Mouse (Mus musculus): ENCODE results near the gene Olfr1217.
"Not testable (repeated sequence)": the region's sequence is repeated elsewhere in the genome, so short reads cannot be mapped to it uniquely, and the experiment has no call there.

Gene Olfr1217

DNA sequence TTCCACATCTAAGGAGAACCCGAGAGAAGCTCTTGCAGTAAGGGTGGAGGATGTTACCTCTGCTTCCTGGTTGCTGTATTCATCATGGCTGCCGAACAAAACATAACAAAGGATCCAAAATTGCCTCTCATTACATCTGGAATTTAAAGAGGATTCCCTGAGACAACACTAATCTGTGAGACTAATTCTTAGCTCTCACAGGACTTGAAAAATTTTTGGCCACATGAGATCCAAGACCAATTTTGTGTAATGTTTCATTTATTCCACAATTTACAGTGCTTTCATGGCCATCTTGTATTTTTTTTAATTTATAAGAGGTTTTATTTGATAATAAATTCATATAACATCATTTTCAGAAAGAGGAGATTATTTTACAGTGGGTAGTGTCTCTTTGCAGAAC lies at the start of gene Olfr1217:
Gene Olfr1217, minus strand, starts transcription at position 101 of the 400 bp plus-strand sequence.
- no peak for DNase-seq (ENCODE audit: low read depth)

DNA sequence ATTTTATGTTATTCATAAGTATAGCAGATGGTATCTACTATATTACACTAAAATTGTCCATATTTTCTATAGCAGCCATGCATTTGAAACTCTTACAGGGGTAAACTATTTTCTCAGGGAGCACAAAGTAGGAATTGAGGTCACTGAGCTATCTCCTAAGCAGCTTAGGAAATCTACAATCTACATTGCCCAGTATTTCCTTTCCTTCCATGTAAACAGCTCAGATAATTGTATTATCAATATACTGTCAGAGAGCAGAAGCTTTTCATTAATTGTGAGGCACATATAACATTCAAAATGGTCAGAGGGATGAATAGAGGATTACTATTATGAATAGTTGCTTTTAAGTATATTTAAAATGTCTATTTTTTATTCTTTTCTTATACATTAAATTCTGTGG lies 49.6 kb upstream of the Olfr1217 start:
- no peak for DNase-seq (ENCODE audit: low read depth)

DNA sequence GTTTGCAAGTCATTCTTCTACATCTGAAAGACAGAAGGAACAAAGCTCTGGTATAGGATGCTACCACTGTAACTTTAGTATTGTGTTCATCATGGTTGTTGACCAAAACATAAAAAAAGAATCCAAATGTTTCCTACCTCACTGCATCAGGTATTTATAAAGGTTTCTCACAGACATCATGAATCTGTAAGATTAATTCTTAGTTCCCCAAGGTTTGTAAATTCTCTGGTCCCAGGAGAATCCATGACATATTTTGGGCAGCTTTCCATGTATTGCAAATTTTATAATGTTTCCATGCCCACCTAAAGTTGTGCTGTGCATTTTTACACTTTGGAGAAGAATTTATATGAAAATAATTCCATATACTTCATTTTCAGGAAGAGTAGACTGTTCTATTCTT lies 29.2 kb upstream of the Olfr1217 start, which contains the start of gene Olfr1218:
Gene Olfr1218, minus strand, starts transcription at position 101 of the 400 bp plus-strand sequence.
- DNase-seq (ENCODE audit: low read depth) = no peak

DNA sequence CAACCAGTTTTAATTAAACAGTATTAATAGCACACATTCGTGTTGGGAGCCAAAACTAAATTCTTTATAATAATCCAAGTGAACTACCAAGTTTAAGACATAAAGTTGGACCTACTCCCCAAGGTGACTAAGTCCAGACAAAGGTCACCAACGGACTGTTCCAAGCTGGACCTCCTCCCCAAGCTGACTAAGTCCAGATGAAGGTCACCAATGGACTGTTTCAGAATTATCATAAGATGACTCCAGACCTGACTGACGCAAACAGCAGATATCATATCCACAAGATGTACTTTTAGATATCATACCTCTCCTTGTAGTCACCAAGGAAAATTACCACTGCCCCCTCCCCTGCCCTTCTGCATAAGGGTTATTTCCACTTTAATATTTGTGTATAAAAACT lies 10.4 kb downstream of the Olfr1217 start:
- DNase-seq (ENCODE audit: low read depth) = not testable (repeated sequence)

DNA sequence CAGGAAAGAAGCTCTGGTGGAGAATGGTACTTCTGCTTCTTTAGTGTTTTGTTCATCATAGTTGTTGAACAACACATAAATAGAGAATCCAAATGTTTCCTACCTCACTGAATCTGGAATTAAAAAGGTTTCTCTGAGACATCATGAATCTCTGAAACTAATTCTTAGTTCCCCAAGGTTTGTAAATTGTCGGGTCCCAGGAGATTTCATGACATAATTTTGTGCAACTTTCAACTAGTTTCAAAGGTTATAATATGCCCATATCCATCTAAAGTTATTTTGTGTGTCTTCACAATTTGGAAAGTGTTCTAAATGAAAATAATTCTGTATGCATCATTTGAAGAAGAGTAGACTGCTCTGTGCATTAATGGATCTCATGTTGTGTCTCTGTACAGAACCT lies 13.6 kb downstream of the Olfr1217 start, which contains the start of gene Olfr1216:
Gene Olfr1216, minus strand, starts transcription at position 101 of the 400 bp plus-strand sequence.
- no peak for DNase-seq (ENCODE audit: low read depth)

DNA sequence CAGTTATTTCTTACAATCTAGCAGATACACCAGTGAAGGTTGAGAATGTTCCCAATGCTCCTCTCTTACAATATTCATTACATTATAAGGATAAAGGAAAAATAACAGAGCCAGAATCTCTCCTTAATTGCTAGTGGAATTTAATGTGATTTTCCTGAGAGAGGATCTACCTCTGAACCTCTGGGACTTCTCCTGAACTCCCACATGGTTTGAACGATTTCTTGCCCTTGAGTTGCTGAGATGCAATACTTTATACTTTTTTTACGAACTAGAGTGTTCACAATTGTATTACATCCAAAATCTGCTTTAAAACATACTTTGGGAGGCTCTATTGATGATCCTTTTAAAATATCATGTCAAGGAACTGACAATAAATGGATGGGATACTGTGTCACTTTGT lies 25.0 kb downstream of the Olfr1217 start, which contains the start of gene Olfr1215:
Gene Olfr1215, minus strand, starts transcription at position 101 of the 400 bp plus-strand sequence.
- DNase-seq (ENCODE audit: low read depth) = no peak

DNA sequence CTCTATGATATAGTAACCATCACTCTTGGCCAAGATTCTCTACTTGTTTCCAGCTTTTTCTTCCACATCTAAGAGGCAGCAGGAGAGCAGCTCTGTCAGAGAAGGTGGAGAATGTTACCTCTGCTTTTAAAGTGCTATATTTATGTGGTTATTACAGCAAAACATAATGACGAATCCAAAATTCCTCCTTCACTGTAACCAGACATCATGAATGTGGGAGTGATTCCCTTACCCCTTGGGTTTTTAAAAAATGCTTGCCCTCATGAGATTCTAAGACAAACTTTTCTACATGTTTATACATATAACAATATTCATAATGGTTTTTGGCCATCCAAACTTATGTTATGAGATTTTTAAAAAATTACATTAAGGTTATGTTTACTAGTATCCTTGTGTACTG lies 39.3 kb downstream of the Olfr1217 start, which contains the start of gene Olfr1214:
Gene Olfr1214, minus strand, starts transcription at position 101 of the 400 bp plus-strand sequence.
- no peak for DNase-seq (ENCODE audit: low read depth)

DNA sequence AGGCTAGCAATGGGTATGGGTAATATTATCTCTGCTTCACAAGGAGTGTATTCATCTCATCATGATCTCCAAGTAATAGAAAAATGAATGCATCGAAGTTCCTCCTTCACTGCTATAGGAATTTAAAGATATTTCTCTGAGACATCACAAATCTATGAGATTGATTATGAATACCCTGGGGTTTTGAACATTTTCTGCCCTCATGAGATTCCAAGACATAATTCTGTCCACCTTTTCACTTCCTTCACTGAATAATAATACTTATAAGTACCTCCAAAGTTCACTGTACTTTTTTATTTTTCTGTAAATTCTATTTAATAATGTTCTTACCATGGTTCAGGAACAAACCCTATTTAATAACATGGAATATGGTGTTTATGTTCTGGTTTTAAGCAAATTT lies 51.7 kb downstream of the Olfr1217 start, which contains the start of gene Gm13762:
Gene Gm13762, minus strand, starts transcription at position 101 of the 400 bp plus-strand sequence.
- DNase-seq (ENCODE audit: low read depth) = no peak

All from 416B (cell line).